Mouse (Mus musculus) ES-Bruce4 (cell line): ENCODE measurements around the gene Fbxl3.

ENCODE experiments used
- CTCF ChIP-seq: IDR thresholded peaks from one replicate; pipeline ENCODE4 v1.8.1; 2011; ENCODE audit warnings: low read depth, low read length
- POLR2A ChIP-seq: IDR thresholded peaks from one replicate; pipeline ENCODE4 v1.8.1; 2011; ENCODE audit warnings: low read length; ENCODE audit not compliant: insufficient read depth

GRCm38 (mm10) chr14:103054731-103055130 lies 44.6 kb downstream of the Fbxl3 start:
- no peak for TF ChIP-seq POLR2A
- no peak for TF ChIP-seq CTCF
